Mouse (Mus musculus) c-Kit-positive CD71-positive TER-119-positive erythroid progenitor cells, embryonic 14.5 days (primary cell): ENCODE data around the gene Ppm1h.

Source experiments
- DNase-seq: peaks from one replicate; pipeline ENCODE4 v3.0.0-alpha.2; 2013; ENCODE audit warnings: low spot score

Ppm1h gene

GRCm38 (mm10) chr10:122768893-122769341 is 90.4 kb downstream of the Ppm1h start:
- no peak for DNase-seq

GRCm38 (mm10) chr10:122770337-122770736 is 91.8 kb downstream of the Ppm1h start:
- DNase-seq, result no peak

- DNase-seq, result no peak
These were observed 92.4 kb downstream of the Ppm1h start for GRCm38 (mm10) chr10:122770987-122771386.

GRCm38 (mm10) chr10:122774169-122774568 is 95.6 kb downstream of the Ppm1h start:
- no peak for DNase-seq

GRCm38 (mm10) chr10:122777436-122777835 is 98.9 kb downstream of the Ppm1h start:
- no peak for DNase-seq

- no peak for DNase-seq
These were observed 99.5 kb downstream of the Ppm1h start for GRCm38 (mm10) chr10:122777939-122778655.

GRCm38 (mm10) chr10:122779351-122779750 is 100.8 kb downstream of the Ppm1h start:
- no peak for DNase-seq

- DNase-seq, result no peak
These were observed 104.2 kb downstream of the Ppm1h start for GRCm38 (mm10) chr10:122782755-122783154.

GRCm38 (mm10) chr10:122789648-122790170 is 111.1 kb downstream of the Ppm1h start:
- no peak for DNase-seq

GRCm38 (mm10) chr10:122792021-122792966 is 113.7 kb downstream of the Ppm1h start:
- peak; percentile 57 for DNase-seq

- no peak for DNase-seq
These were observed 114.6 kb downstream of the Ppm1h start for GRCm38 (mm10) chr10:122793193-122793592.

- DNase-seq, result peak; percentile 87
These were observed 115.8 kb downstream of the Ppm1h start for GRCm38 (mm10) chr10:122794187-122794850.

- no peak for DNase-seq
These were observed 119.4 kb downstream of the Ppm1h start for GRCm38 (mm10) chr10:122797955-122798354.

- no peak for DNase-seq
These were observed 121.6 kb downstream of the Ppm1h start for GRCm38 (mm10) chr10:122800003-122800731.

- no peak for DNase-seq
These were observed 122.2 kb downstream of the Ppm1h start for GRCm38 (mm10) chr10:122800732-122801110.

- DNase-seq, result no peak
These were observed 123.7 kb downstream of the Ppm1h start for GRCm38 (mm10) chr10:122802218-122802617.

GRCm38 (mm10) chr10:122802901-122803300 is 124.3 kb downstream of the Ppm1h start:
- DNase-seq, result no peak

GRCm38 (mm10) chr10:122803906-122804305 is 125.3 kb downstream of the Ppm1h start:
- DNase-seq, result peak; percentile 66

- no peak for DNase-seq
These were observed 127.3 kb downstream of the Ppm1h start for GRCm38 (mm10) chr10:122805866-122806265.

GRCm38 (mm10) chr10:122807127-122808105 is 128.9 kb downstream of the Ppm1h start:
- DNase-seq, result peak; percentile 62
